Mouse (Mus musculus): Measurements from ENCODE around the gene Spaca4.
A peak's percentile ranks its signal among the peaks of the same experiment; 100 is the strongest.

Spaca4 gene

GRCm38 (mm10) chr7:45699523-45700141 is 26.0 kb downstream of the Spaca4 start, which contains the start of gene Car11:
Car11 (plus strand) TSS chr7:45699843.
- peak in 1 of 2 experiments; percentile 58 for DNase-seq (ENCODE audit: low spot score in 2 of 2)

- no peak for DNase-seq (ENCODE audit: low spot score in 2 of 2)
These were observed 27.7 kb downstream of the Spaca4 start for GRCm38 (mm10) chr7:45697894-45698293.

GRCm38 (mm10) chr7:45695098-45695497 is 30.5 kb downstream of the Spaca4 start:
- DNase-seq (ENCODE audit: low spot score in 2 of 2), result no peak

GRCm38 (mm10) chr7:45693921-45694591 is 31.6 kb downstream of the Spaca4 start, which contains the start of gene Sec1:
Sec1 (minus strand) TSS chr7:45694402.
- DNase-seq (ENCODE audit: low spot score in 2 of 2), result no peak

DNA sequence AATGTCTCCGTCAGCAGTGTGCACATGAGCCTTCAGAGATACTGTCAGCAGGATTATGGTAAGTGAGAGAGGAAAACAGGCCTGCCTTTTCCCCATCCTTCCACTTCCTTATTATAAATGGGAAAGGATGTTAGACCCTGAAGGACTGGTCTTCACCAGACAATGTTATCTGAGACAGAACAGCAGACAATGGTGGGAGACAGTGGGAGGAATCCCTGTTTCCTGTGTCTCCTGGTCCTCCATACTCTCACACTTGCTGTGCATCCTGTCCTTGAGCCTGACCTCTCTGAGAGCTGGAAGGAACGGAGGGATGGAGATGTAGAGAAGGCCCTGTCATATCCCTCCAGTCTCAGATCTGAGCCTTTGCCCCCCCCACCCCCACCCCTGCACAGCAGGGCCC is 33.2 kb downstream of the Spaca4 start:
- DNase-seq (ENCODE audit: low spot score in 2 of 2), result no peak

DNA sequence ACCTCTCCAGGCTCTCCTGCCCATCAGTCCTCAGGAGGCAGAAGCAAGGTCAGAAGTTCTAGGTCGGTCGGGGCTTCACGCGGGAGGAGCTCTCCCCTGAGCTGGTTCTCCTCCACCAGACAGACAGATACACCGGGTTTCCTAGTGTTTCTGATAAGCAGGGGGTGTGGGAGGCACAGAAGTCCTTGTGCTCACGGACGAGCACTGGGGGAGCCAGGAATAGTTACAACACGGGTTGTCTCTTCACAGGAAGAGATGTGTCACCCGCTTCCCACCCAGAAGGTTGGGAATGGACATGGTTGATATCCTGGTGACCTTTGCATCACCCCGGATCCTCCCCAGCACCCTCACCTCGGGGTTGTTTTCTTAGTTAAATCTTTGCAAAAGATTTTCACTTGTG is 35.8 kb downstream of the Spaca4 start:
- DNase-seq (ENCODE audit: low spot score in 2 of 2), result no peak

DNA sequence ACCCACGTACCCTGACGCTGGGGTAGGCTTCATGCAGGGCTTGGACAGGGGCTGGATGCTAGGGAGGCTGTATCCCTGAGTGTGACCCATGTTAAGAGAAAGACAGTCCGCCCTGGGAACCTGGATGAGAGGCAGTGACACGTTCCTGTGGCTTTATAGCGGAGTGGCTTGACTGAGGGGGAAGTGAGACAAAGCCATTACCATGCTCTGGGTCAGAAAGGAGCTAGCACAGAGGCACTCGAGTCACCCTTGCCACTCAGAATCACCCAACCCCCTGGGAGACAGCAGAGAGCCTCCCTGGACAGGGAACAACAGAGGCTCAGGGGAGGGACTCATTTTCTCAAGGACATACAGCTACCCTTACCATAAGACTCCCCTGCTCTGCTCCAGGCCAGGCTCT is 36.5 kb downstream of the Spaca4 start:
- DNase-seq (ENCODE audit: low spot score in 2 of 2), result no peak

DNA sequence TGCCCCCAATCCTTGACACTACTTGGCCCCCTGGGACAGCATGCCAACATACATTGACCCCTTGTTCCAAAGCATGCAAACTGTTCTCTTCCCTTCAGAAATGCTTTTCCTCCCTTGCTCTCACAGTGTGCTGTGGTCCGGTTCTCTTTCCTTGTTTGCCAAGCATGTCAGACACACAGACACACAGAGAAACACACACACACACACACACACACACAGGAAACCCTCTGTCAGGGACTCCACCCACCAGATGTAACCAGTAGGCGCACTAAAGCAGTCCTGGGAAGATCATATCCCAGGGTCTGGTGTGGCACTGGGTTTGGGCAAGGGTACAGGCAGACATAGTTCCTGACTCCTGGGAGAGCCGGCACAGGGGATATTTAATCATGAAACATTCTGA is 38.8 kb downstream of the Spaca4 start:
- DNase-seq (ENCODE audit: low spot score in 2 of 2), result no peak

DNA sequence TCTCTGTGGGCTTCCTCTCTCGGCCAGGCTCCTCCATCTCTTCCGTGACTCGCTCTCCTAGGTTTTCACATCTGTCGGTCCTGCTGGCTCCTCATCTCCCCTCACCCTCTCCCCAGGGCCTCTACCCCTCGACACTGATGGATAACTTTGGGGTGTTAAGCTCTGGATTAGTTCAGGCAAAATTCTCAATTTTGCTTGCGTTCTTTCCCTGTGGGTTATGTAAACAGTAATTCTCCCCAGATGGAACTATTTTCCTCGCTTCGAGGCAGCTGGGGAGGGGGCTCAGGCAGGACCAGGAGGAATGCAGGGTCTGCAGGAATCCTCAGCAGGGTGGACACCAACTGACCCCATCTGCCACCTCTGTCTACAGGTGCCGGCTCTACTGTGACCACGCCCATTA is 39.8 kb downstream of the Spaca4 start:
- no peak for DNase-seq (ENCODE audit: low spot score in 2 of 2)

DNA sequence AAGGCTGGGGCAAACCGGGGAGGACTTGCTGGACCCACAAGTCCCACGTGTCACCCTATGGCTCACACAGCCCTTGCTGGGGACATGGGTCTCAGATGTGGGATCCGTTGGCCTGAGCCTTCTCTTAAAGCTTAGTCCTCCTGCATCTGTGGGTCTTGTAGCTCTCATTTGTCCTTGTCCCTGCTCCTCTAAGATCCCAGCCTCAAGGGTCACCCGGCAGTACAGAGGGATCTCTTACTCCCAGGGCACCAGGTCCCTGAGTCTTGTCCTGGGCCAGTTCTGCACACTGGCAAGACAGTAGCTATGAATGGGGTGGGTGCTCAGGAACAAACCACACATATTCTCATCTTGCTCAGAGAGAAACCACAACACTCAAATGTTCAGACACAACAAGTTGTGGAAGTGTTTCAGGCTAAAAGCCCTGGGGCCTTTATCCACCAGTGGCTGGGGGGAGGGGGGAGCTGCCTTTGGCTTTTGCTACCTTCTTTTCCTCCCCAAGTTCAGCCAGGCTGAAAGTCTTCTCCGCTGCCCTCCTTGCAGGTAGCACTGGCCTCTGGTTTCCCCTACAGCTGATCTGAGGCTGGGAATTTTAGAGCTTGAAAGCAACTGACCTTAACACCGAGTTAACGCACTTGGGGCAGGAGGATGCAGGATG is 42.1 kb downstream of the Spaca4 start, which contains the start of gene Ntn5:
Gene Ntn5 (plus strand): TSS at position 627 of the 655 bp plus-strand sequence.
- no peak for DNase-seq (ENCODE audit: low spot score in 2 of 2)

- DNase-seq (ENCODE audit: low spot score in 2 of 2), result peak in 1 of 2 experiments; percentile 85
These were observed 43.2 kb downstream of the Spaca4 start for GRCm38 (mm10) chr7:45682144-45683126.

DNA sequence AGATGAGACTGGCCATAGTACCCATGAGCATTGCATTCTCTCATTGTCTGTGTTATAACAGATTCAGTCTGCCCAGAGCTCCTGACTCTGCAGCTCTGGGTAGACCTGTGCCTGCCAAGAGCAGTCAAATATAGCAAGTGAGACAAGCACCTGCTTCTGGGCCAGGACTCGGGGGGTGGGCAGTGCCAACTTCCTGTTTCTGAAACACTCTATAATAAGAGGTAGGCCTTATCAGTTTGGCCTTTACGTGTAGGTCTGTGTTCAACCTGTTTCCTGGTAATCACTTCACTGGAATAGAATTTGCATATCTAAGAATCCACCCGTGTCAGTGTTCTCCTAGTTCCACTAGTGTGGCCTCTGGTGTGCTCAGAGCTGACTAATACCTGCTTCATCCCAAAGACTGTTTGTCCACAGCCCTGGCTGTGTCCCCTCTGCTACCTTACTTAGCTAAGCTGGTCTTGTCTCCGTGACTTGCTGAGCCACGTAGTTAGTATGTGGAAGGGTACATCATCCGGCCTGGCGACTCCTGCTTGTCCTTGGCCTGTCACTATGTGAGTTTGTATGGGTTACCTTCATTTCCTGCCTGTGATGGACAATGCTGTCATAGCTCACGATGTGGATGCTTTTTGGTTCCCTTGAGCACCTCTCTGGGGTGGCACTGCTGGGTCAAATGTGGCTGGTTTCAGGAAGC is 44.4 kb downstream of the Spaca4 start:
- no peak for DNase-seq (ENCODE audit: low spot score in 2 of 2)

DNA sequence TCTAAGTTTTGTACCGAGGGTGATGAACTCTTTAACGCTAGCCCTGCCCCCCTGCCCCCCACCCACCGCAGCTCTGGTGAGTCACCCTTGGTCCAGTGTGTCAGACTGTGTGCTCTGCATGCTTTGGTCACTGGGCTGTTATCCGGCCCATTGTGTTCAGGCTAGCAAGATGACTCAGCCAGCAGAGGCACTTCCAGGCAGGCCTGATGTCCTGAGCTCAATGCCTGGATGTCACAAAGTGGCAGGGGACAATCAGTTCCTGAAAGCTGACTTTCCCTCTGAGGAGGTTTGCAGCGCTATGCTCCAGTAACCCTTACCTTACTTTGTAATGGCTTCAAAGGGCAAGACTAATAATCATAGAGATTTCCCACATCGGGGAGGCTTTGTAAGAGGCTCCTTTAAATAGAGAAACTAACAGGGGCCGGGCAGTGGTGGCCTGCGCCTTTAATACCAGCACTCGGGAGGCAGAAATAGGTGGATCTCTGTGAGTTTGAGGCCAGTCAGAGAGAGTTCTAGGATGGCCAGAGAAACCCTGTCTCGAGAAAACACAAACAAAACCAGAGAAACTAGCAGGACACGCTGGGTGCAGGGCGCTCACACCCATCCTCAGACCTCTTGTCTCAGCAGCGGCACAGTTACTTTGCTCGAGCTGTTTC is 45.5 kb downstream of the Spaca4 start:
- no peak for DNase-seq (ENCODE audit: low spot score in 2 of 2)

DNA sequence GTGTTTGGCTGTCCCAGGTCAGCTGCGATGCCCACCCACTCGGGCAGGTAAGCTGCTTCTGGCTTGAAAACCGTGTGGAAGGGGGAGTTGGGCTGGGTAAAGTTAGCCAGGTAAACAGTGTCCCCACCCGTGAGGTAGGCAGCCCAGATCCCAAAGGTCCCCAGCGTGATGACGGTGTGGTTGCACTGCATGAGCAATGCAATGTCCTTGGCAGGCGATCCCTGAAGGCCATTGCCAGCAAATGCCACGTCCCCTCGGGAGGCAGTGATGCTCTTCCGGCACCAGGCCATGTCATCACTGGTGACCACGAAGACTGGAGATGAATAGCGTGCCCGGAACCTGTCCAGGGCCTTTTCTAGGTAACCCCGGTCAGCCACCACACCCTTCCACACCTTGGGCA is 47.1 kb downstream of the Spaca4 start:
- no peak for DNase-seq (ENCODE audit: low spot score in 2 of 2)

DNA sequence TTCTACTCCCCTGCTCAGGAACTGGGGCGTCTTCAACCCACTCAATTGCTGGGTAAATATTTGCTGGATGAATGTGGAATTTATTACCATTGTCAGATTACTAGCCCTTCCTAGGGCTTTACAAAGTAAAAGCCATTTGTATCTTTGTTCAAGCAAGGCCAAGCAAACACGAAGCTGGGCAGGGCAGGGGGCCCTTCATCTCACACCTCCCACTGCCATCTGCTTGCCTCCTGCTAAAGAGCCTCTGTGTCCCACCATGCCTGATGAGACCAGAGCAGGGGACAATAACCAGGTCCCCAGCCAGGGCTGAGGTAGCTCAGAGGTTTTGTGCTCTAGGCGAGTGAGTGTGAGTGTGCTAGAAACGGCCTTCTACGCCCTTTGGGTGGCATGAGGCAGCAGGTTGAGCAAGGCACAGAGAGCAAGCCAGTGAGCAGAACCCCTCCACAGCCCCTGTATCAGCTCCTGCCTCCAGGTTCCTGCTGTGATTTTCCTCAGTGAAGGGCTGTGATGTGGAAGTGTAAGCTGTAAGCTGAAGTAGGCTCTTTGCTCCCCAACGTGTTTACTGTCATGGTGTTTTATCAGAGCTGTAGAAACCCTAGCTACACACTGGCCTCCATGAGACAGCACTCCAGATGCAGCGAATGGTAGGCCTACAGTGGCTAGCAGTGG is 47.9 kb downstream of the Spaca4 start:
- DNase-seq (ENCODE audit: low spot score in 2 of 2), result no peak

Data from left cerebral cortex, adult 9 months (tissue).